Mouse (Mus musculus) stomach, embryonic 16.5 days (tissue): ENCODE data around the gene Supt6. TPM values are rescaled to one million over a fixed set of nuclear protein-coding genes. Genes with fewer than 3 reads are reported as not detected.

Experiments used
- ATAC-seq: fragments of 200-750 bp; cut with Nextera tagmentation; 2 replicates; pipeline ENCODE4 v1.8.0; 2017; ENCODE audit warnings: moderate number of reproducible peaks, moderate TSS enrichment; ENCODE audit not compliant: insufficient read depth, low FRiP score
- H3K27ac ChIP-seq: fragments of 300-500 bp; sonication (generic); 2 replicates; pipeline ENCODE4 v1.5.1; 2014; ENCODE audit warnings: low read length
- H3K27me3 ChIP-seq: fragments of 300-500 bp; sonication (generic); 2 replicates; pipeline ENCODE4 v1.6.1; 2014; ENCODE audit warnings: low read length, control low read depth, mixed read lengths; ENCODE audit not compliant: control insufficient read depth, insufficient read depth
- H3K36me3 ChIP-seq: fragments of 300-500 bp; sonication (generic); 2 replicates; pipeline ENCODE4 v1.6.1; 2014; ENCODE audit warnings: low read length; ENCODE audit not compliant: control insufficient read depth, insufficient read depth
- H3K4me1 ChIP-seq: fragments of 300-500 bp; sonication (generic); 2 replicates; pipeline ENCODE4 v1.6.1; 2014; ENCODE audit warnings: low read length, control low read depth, mixed read lengths; ENCODE audit not compliant: control insufficient read depth, insufficient read depth
- H3K4me2 ChIP-seq: fragments of 300-500 bp; sonication (generic); 2 replicates; pipeline ENCODE4 v1.6.1; 2014; ENCODE audit warnings: low read depth, low read length, mixed read lengths
- H3K4me3 ChIP-seq: fragments of 300-500 bp; sonication (generic); replicated peaks from 2 replicates; pipeline ENCODE4 v1.5.1; 2014; ENCODE audit warnings: mild to moderate bottlenecking, low read length
- H3K9ac ChIP-seq: fragments of 300-500 bp; sonication (generic); 2 replicates; pipeline ENCODE4 v1.6.1; 2014; ENCODE audit warnings: low read length
- H3K9me3 ChIP-seq: fragments of 300-500 bp; sonication (generic); replicated peaks from 2 replicates; pipeline ENCODE4 v1.6.1; 2016; ENCODE audit warnings: low read length, control low read depth; ENCODE audit not compliant: control insufficient read depth
- WGBS: fragments of 180-500 bp; shearing (Covaris S2); extraction: QIAGEN DNeasy Blood & Tissue Kit; methylation state at CpG from one replicate; pipeline ENCODE4 v1.1.7; 2014; 5-methylcytosine and 5-hydroxymethylcytosine counted together
- polyA plus RNA-seq: library from polyadenylated mRNA; unstranded; fragments of >200 nt; fragmentation: Nextera tagmentation; extraction: Ambion mirVana; gene quantifications from 2 replicates; pipeline ENCODE4 v1.2.1, GENCODE M21; 2015

Supt6 gene
- polyA plus RNA-seq, 1 experiment from 2014 or later, result 29.3 TPM

DNA sequence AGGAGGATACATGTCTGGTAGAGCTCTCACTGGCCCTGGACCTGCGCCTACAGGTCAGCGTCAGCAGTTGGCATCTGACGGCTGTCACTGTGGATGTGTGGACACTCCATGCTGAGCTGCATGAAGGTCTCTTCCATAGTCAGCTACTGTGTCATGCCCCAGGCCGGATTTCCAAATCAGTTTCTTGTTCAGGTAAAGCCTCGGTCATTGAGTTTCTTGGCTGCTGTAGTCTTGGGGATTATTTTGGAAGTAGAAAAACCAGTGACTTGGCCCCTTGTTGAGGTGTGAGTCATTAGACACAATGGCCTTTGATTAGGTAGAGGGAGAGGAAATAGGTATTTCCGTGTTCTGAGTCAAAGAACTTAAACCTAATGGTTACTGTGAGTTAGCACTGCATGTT is 19.8 kb upstream of the Supt6 start:
- peaks cover 18% of the 10 kb centered on the region for H3K36me3 ChIP-seq
- no peak for ATAC-seq
- WGBS, result 87% methylated on average over 6 of the region's 6 CpGs

DNA sequence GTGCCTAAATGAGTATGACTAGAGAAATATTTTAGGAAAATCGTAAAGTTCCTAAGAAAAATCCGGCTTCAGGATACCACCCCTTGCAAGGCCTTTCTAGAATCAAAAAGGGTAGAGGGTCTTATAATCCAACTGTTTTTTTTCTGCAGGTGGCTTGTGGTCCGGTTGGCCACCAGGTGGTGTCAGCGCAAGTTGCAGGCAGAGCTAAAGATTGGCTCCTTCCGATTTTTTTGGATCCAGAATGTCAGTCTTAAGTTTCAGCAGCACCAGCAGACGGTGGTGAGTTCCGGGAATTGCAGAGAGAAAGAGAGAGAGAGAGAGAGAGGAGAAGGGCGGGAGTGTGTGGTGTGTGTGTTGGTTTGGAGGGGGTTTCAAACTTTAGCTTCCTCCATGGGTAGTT is 16.8 kb upstream of the Supt6 start:
- Histone ChIP-seq H3K27ac (peak overlapping the region; percentile 86; the same call in 1 of the 2 replicates), H3K4me3 (peak overlapping the region; percentile 94), H3K9me3 (no peaks in the 10 kb centered on the region), H3K4me2 (peak overlapping the region; percentile 74), H3K4me1 (peaks cover 10% of the 10 kb centered on the region), H3K36me3 (peaks cover 11% of the 10 kb centered on the region), H3K27me3 (no peaks in the 10 kb centered on the region), H3K9ac (peak overlapping the region; percentile 90)
- ATAC-seq, result no peak
- 1% methylated on average over 8 of the region's 8 CpGs for WGBS

More for the DNA sequence above, 19.8 kb upstream of the Supt6 start:
- H3K4me2 ChIP-seq, result no peak overlapping the region
- H3K4me1 ChIP-seq, result peaks cover 10% of the 10 kb centered on the region
- H3K9ac ChIP-seq, result no peak overlapping the region
- no peaks in the 10 kb centered on the region for H3K9me3 ChIP-seq
- peak overlapping the region; percentile 29; the same call in 1 of the 2 replicates for H3K27ac ChIP-seq
- H3K27me3 ChIP-seq, result no peaks in the 10 kb centered on the region
- H3K4me3 ChIP-seq, result no peak overlapping the region

DNA sequence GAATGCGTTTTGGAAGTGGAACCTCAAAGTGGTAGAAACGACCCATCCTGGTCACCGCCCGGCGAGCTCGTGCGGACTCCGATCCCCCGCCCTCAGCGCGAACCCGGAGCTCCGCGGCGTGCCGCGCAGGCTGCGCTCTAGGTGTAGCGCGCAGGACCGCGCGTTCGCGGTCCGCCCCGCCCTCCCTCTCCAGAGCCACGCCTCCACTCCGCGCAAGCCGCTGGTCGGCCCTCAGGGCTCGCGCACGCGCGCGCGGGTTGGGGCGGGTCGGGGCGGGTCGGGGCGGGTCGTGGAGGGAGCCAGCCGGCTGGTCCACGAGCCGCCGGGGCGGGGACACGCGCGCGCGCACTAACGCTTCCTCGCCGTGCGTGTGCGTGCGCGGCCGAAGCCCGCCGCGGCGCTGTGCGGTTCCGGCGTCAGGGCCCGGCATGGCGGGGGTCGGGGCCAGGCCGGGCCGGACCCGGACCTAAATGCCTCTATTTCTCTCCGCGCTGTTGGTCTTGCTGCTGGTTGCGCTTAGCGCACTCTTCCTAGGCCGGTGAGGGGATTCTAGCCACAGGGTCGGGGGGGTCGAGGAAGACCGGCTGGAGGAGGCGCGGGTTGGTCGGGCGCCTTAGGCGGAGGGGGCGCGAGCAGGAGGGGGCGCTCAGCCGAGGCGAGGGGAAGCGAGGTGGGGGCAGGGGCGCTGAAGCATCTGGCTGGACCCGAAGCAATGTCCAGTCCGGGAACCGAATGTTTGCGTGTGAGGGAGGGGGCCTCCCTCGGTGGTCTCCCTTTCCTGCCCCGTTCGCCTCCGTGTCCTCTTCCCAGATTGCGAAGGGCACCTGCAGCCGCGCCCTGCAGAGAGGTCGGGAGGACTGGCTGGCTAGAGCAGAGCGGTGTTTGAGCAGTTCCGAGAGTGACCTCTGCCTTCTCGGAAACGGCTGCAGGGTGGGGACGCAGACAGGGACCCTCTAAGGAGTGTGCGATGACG is 15.9 kb upstream of the Supt6 start, which contains the start of gene 2610507B11Rik:
TSS of gene 2610507B11Rik (plus strand) at position 373 of the 973 bp plus-strand sequence.
- ATAC-seq, result peak; percentile 97
- H3K4me2 ChIP-seq, result peak within 1 kb of the TSS; percentile 74
- WGBS, result under 1% methylated on average over 98 of the region's 115 CpGs
- no peaks in the 10 kb centered on the region for H3K27me3 ChIP-seq
- peaks cover 10% of the 10 kb centered on the region for H3K4me1 ChIP-seq
- no peaks in the 10 kb centered on the region for H3K9me3 ChIP-seq
- peak within 1 kb of the TSS; percentile 86 for H3K27ac ChIP-seq
- peak within 1 kb of the TSS; percentile 90 for H3K9ac ChIP-seq
- peaks cover 6% of the 10 kb centered on the region for H3K36me3 ChIP-seq
- H3K4me3 ChIP-seq, result peak within 1 kb of the TSS; percentile 94

DNA sequence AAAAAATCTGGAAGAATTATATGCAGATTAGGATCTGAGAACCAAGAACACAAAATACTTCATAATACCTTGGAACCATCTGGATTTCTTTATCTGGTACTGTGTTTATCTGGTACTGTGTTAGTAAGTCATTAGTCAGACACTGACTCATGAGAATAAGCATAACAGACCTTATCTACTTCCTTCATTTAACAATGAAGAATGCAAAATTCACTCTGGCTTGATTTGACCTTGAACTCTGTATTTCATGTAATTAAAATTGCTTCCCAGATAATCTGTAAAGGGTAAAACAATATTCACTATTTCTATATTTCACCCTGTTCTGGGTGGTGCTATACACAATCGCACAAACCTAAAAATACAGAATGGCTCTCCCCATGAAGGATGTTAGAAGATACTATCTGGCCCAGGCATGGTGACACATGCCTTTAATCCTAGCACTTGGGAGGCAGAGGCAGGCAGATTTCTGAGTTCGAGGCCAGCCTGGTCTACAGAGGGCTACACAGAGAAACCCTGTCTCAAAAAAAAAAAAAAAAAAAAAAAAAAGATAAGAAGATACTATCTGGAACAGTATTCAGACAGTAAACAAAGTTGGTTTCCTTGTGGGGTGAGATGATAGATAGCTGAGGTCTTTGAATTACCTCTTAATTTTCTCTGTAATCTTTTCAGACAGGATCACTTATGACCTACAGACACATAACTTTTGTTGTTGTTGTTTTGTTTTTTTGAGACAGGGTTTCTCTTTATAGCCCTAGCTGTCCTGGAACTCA is 14.9 kb upstream of the Supt6 start:
- peak overlapping the region; percentile 46 for H3K4me2 ChIP-seq
- WGBS, result 94% methylated on average over 2 of the region's 2 CpGs
- H3K27ac ChIP-seq, result no peak overlapping the region
- no peaks in the 10 kb centered on the region for H3K27me3 ChIP-seq
- no peak for ATAC-seq
- H3K36me3 ChIP-seq, result 0 out of 2 replicates have a peak, but pooled peaks cover 5% of the 10 kb centered on the region
- H3K4me1 ChIP-seq, result peaks cover 10% of the 10 kb centered on the region
- H3K9ac ChIP-seq, result no peak overlapping the region
- peak overlapping the region; percentile 94 for H3K4me3 ChIP-seq
- no peaks in the 10 kb centered on the region for H3K9me3 ChIP-seq

DNA sequence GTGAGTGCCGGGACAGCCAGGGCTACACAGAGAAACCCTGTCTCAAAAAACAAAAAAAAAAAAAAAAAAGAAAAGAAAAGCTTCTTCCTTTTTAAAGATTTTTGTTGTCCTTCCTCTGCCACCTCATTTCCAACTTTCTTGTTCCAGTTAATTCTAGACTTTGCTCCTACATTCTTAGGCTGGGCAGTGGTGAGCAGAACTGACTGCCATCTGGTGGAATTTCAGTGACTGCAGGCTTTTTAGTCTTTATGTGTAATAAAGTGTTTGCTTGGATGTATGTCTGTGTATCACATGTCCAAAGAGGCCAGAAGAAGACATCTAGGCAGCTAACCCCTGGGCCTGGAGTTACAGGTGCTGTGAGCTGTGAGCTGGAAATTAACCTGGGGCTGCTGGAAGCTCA is 10.8 kb upstream of the Supt6 start:
- 93% methylated on average over 1 of the region's 1 CpGs for WGBS
- H3K9me3 ChIP-seq, result no peaks in the 10 kb centered on the region
- no peak overlapping the region for H3K4me3 ChIP-seq
- H3K27ac ChIP-seq, result no peak overlapping the region
- H3K4me1 ChIP-seq, result no peaks in the 10 kb centered on the region
- H3K36me3 ChIP-seq, result peaks cover 11% of the 10 kb centered on the region; the same call in 1 of the 2 replicates
- no peaks in the 10 kb centered on the region for H3K27me3 ChIP-seq
- ATAC-seq, result no peak
- H3K4me2 ChIP-seq, result no peak overlapping the region
- no peak overlapping the region for H3K9ac ChIP-seq

DNA sequence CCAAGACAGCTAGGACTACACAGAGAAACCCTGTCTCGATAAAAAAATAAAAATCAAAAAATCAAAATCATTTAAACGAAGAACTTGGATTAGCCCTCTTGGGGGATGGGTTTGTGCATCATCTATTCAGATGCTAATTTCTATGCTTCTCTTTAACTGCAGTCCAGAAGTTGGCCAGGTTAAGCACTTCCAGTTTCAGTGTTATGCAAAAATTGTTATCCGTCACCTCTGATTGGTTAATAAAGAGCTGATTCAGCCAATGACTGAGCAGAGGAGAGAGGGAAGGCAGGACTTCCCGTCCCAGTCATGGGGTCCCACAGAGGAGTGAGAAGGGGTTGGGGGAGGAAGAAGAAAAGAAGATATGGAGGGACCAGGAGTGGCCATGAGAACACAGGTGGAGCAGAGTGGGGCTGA is 1.9 kb upstream of the Supt6 start:
- Histone ChIP-seq H3K4me3 (0 out of 2 replicates have a peak overlapping the region, but pooled peaks have one; percentile 14), H3K4me1 (peaks cover 23% of the 10 kb centered on the region), H3K9ac (no peak overlapping the region), H3K9me3 (no peaks in the 10 kb centered on the region), H3K27me3 (no peaks in the 10 kb centered on the region), H3K27ac (peak overlapping the region; percentile 98; the same call in 1 of the 2 replicates), H3K36me3 (peaks cover 5% of the 10 kb centered on the region; the same call in 1 of the 2 replicates), H3K4me2 (peak overlapping the region; percentile 83)
- no peak for ATAC-seq
- WGBS, result 64% methylated on average over 4 of the region's 4 CpGs

DNA sequence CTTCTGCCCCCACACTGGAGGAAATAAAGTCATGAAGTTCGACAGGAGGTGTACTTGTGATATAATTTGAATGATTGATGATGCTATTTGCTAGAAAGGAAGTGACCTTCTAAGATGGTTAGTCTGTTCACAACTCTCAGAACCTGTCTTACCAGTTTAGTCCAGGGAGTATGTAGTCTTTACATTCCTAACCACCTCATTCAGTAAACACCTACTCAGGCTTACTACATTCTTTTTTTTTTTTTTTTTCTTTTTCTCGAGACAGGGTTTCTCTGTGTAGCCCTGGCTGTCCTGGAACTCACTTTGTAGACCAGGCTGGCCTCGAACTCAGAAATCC is 1.2 kb upstream of the Supt6 start:
- WGBS, result 34% methylated on average over 3 of the region's 3 CpGs
- Histone ChIP-seq H3K27me3 (no peaks in the 10 kb centered on the region), H3K36me3 (peaks cover under 1% of the 10 kb centered on the region; the same call in 1 of the 2 replicates), H3K9ac (no peak overlapping the region), H3K9me3 (no peaks in the 10 kb centered on the region), H3K4me1 (peaks cover 23% of the 10 kb centered on the region), H3K4me3 (peak overlapping the region; percentile 93), H3K4me2 (peak overlapping the region; percentile 83), H3K27ac (peak overlapping the region; percentile 98)
- peak; percentile 59 for ATAC-seq

DNA sequence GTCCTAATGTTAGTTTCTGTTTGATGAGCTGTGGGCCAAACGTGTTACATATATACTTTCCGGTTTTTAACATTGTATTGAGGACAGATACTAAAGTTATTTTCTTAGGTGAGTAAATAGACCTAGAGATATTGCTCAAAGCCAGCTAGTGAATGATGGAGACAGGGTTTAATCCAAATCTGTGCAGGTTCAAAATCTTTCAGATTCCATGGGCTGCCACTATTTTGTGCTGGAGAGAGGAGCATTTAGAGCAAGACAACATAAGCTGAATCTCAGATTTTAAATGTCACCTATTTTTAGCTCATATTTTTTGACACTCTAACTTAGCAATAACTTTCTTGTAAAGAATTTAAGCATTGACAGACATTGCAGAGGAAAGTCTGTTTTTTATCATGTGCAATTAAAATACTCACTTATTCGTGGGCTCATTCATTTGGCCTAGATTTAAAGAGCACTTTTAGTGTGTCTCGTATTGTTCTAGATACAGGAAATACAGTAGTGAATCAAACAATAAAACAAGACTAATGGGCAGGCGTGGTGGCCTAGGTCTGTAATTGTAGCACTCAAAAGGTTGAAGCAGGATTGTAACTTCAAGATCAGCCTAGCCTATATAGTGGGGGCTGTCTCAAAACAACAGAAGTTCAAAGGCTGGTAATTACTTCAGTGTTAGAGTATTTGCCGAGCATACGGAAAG is 678 bp upstream of the Supt6 start:
- peak overlapping the region; percentile 93 for H3K4me3 ChIP-seq
- H3K4me1 ChIP-seq, result peaks cover 23% of the 10 kb centered on the region
- peak overlapping the region; percentile 83 for H3K4me2 ChIP-seq
- 25% methylated on average over 7 of the region's 7 CpGs for WGBS
- peak overlapping the region; percentile 92 for H3K9ac ChIP-seq
- no peaks in the 10 kb centered on the region for H3K9me3 ChIP-seq
- no peak for ATAC-seq
- H3K27ac ChIP-seq, result peak overlapping the region; percentile 98
- no peaks in the 10 kb centered on the region for H3K36me3 ChIP-seq
- H3K27me3 ChIP-seq, result no peaks in the 10 kb centered on the region
